Mouse (Mus musculus): ENCODE data around the gene Crebbp.

GRCm38 (mm10) chr16:4097521-4097920 is 116.3 kb downstream of the Crebbp start:
- TF ChIP-seq CTCF (IDR thresholded peaks at IDR 0.05; ENCODE audit: borderline replicate concordance, control insufficient read depth, extremely low read depth, insufficient read depth, low read length, poor library complexity) (no peak), POLR2A (IDR thresholded peaks at IDR 0.05; ENCODE audit: control insufficient read depth, extremely low read depth, insufficient read depth, low read length, poor library complexity) (no peak)

Measured in thymus, adult 2 months (tissue).